Mouse (Mus musculus) spleen, adult 2 months (tissue): ENCODE results near the gene Pcnx2.

ENCODE experiments used
- CTCF ChIP-seq: fragments of 200-500 bp; IDR thresholded peaks from 2 replicates; pipeline ENCODE4 v1.5.1; 2011; ENCODE audit warnings: mild to moderate bottlenecking, inconsistent platforms; ENCODE audit not compliant: insufficient read depth, insufficient read length, insufficient replicate concordance; ENCODE audit errors: extremely low read depth
- POLR2A ChIP-seq: fragments of 200-500 bp; IDR thresholded peaks from 2 replicates; pipeline ENCODE4 v1.6.1; 2011; ENCODE audit warnings: low read depth, low read length, inconsistent platforms

DNA sequence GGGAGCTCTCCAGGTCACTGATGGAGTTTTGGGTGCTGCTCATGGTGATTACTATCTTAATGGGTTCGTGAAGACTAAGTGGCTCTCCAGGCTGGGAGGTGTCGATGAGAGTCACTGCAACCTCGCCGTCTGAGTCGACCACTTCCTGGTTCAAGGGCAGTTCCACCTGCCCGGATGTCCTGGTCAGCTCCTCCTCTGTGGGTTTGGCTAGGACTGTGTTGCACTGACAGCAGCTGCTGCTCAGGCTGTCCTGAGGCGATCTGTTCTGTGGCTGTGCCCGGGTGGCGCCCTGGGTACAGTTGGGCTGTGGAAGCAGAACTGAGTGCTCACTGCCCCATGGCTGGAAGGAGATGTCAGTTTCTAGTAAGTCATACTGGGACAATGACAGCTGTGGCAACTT is 10.6 kb downstream of the Pcnx2 start:
- TF ChIP-seq CTCF (no peak), POLR2A (no peak)
